Mouse (Mus musculus) small intestine, adult 10 weeks (tissue): Measurements from ENCODE around the gene Samd9l. TPM values are rescaled to one million over a fixed set of nuclear protein-coding genes. Genes with fewer than 3 reads are reported as not detected.

Experiments
- polyA plus RNA-seq: library from polyadenylated mRNA; stranded (reverse); fragments of 350-450 nt; fragmentation: Illumina TruSeq; extraction: RNeasy Lipid Tissue Mini Kit (QIAGEN cat#74804); gene quantifications from one replicate; pipeline ENCODE4 v1.2.3, GENCODE M21; 2014; ENCODE audit warnings: low replicate concordance

Samd9l gene
- polyA plus RNA-seq: 225 TPM

GRCm38 (mm10) chr6:3399340-3400068 lies at the start of gene Samd9l:
Gene Samd9l, minus strand, starts transcription at chr6:3399572.

Other genes with a start within 250 kb of the Samd9l start
- gene Hepacam2, start 98.7 kb upstream of the Samd9l start, polyA plus RNA-seq: 99.0 TPM
- gene Vps50, start 98.8 kb upstream of the Samd9l start, polyA plus RNA-seq: 60.3 TPM